9 mouse cellular contexts compared by ENCODE assay signal in the genomic region with DNA sequence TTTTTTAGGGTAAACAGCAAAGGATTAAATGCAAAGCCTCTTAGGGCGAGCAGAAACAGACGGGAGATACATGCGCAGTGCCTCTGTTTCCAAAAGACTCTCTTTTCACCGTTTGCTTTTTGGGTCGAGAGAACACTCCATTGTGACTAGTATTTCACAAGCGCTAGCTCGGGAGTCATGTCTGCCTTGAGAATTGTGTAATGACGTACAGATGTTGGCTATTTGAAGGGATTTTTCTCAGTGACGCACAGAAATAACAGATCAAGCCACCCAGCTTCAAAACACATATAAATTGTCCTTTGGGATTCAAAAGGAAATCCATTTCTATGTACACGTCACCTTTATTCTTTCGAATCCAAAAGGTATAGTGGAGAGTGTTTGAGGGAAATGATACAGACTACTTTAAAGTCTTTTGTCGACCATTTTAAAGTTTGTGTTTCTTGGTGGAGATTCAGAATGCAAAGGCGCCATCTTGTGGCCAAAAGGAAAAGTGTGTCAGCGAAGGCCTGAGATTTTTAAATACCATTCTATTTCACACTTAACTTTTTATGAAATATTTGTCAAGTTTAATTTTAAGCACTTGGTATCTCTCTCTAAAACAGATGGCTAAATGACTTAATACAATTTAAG.
DNase-seq lines count a peak whose midpoint lies in the region; ATAC-seq and TF ChIP-seq lines count a peak whose summit lies in the region.
"Had no signal": no experiment of that assay in that cellular context is flagged by ENCODE, and none has a peak within 500 bp of the region (broad histone marks: within the 10 kb centered on the region; RNA-seq: fewer than 3 reads in every experiment).

No protein-coding gene starts in this region.

- no peaks in the 10 kb centered on the region for H3K27me3 ChIP-seq in hindbrain, embryonic 11.5 days (ENCODE audit: control insufficient read depth, insufficient read depth, low read length)
- H3K27me3 ChIP-seq in hindbrain, embryonic 12.5 days: no peaks in the 10 kb centered on the region
- H3K27me3 ChIP-seq in E14TG2a.4 (ENCODE audit: insufficient read depth, low read length): no peaks in the 10 kb centered on the region
- H3K27me3 ChIP-seq in midbrain, embryonic 13.5 days: no peaks in the 10 kb centered on the region
- H3K27me3 ChIP-seq: neural tube, embryonic 13.5 days had no signal

- H3K36me3 ChIP-seq in hindbrain, embryonic 11.5 days (ENCODE audit: control insufficient read depth, insufficient read depth, low read length): no peaks in the 10 kb centered on the region
- H3K36me3 ChIP-seq in hindbrain, embryonic 12.5 days: no peaks in the 10 kb centered on the region
- H3K36me3 ChIP-seq in E14TG2a.4 (ENCODE audit: insufficient read depth, low read length): no peaks in the 10 kb centered on the region
- H3K36me3 ChIP-seq in midbrain, embryonic 13.5 days: no peaks in the 10 kb centered on the region
- H3K36me3 ChIP-seq: neural tube, embryonic 13.5 days had no signal

- no peak overlapping the region for H3K9ac ChIP-seq in hindbrain, embryonic 11.5 days (ENCODE audit: low read depth, low read length)
- H3K9ac ChIP-seq in hindbrain, embryonic 12.5 days: no peak overlapping the region
- no peak overlapping the region for H3K9ac ChIP-seq in midbrain, embryonic 13.5 days (replicated peaks)
- H3K9ac ChIP-seq: neural tube, embryonic 13.5 days had no signal

- no peak overlapping the region for H3K4me3 ChIP-seq in hindbrain, embryonic 11.5 days (ENCODE audit: low read depth, low read length)
- H3K4me3 ChIP-seq in hindbrain, embryonic 12.5 days: no peak overlapping the region
- no peak overlapping the region for H3K4me3 ChIP-seq in E14TG2a.4 (replicated peaks; ENCODE audit: low read length)
- H3K4me3 ChIP-seq in brown adipose tissue, adult 24 weeks (ENCODE audit: insufficient read depth, low read depth, low read length): peak overlapping the region; percentile 30; the same call in 1 of the 2 replicates
- H3K4me3 ChIP-seq in gastrocnemius, adult 2 months: peak overlapping the region; percentile 31
- no peak overlapping the region for H3K4me3 ChIP-seq in left cerebral cortex, adult 2 months
- H3K4me3 ChIP-seq in midbrain, embryonic 13.5 days (replicated peaks): no peak overlapping the region
- H3K4me3 ChIP-seq: neural tube, embryonic 13.5 days had no signal

- intact Hi-C loops in gastrocnemius, adult 2 months (cut with DNase I): loop anchor here (5.0 kb wide), 1 partner anchor 57 kb away; no protein-coding TSS in a partner anchor
- intact Hi-C loops in left cerebral cortex, adult 2 months (cut with DNase I): loop anchor here (1.0 to 5.0 kb wide), 2 partner anchors 222 to 1805 kb away; no protein-coding TSS in a partner anchor

- H3K9me3 ChIP-seq in hindbrain, embryonic 11.5 days (ENCODE audit: control insufficient read depth, low read length): no peaks in the 10 kb centered on the region
- no peaks in the 10 kb centered on the region for H3K9me3 ChIP-seq in hindbrain, embryonic 12.5 days (replicated peaks)
- H3K9me3 ChIP-seq in E14TG2a.4 (ENCODE audit: low read length): no peaks in the 10 kb centered on the region
- H3K9me3 ChIP-seq in midbrain, embryonic 13.5 days: no peaks in the 10 kb centered on the region
- H3K9me3 ChIP-seq: neural tube, embryonic 13.5 days had no signal

- TF ChIP-seq CTCF in E14TG2a.4 (conservative IDR thresholded peaks at IDR 0.05; ENCODE audit: low read length): peak; percentile 84
- peak; percentile 85 for TF ChIP-seq CTCF in gastrocnemius, adult 2 months (IDR thresholded peaks at IDR 0.05)
- TF ChIP-seq CTCF in left cerebral cortex, adult 2 months (IDR thresholded peaks at IDR 0.05): peak; percentile 91

- H3K4me1 ChIP-seq in hindbrain, embryonic 11.5 days (replicated peaks; ENCODE audit: control insufficient read depth, insufficient read depth, low read length): no peaks in the 10 kb centered on the region
- no peaks in the 10 kb centered on the region for H3K4me1 ChIP-seq in hindbrain, embryonic 12.5 days
- H3K4me1 ChIP-seq in E14TG2a.4 (replicated peaks; ENCODE audit: low read depth, low read length): no peaks in the 10 kb centered on the region
- H3K4me1 ChIP-seq in brown adipose tissue, adult 24 weeks (ENCODE audit: control insufficient read depth, insufficient read depth, insufficient read length, low read length): no peaks in the 10 kb centered on the region
- no peaks in the 10 kb centered on the region for H3K4me1 ChIP-seq in midbrain, embryonic 13.5 days (replicated peaks)
- H3K4me1 ChIP-seq: neural tube, embryonic 13.5 days had no signal

- peak; percentile 79 for DNase-seq in hindbrain, embryonic 11.5 days (ENCODE audit: low spot score)
- peak; percentile 39 for DNase-seq in gastrocnemius, adult 2 months
- DNase-seq in left cerebral cortex, adult 2 months (ENCODE audit: extremely low spot score in 1 of 2, low spot score in 2 of 2): peak; percentile 40 to 43
- no peak for DNase-seq in spleen, postnatal 4 days (ENCODE audit: low spot score in 2 of 2)

- no peak; the same call in 1 of the 2 replicates for ATAC-seq in hindbrain, embryonic 11.5 days (ENCODE audit: low FRiP score)
- ATAC-seq in hindbrain, embryonic 12.5 days (ENCODE audit: low FRiP score): no peak
- ATAC-seq in midbrain, embryonic 13.5 days: no peak

- no peak overlapping the region for H3K4me2 ChIP-seq in hindbrain, embryonic 11.5 days (replicated peaks; ENCODE audit: low read depth, low read length)
- H3K4me2 ChIP-seq in hindbrain, embryonic 12.5 days (replicated peaks): no peak overlapping the region
- 0 out of 2 replicates have a peak overlapping the region, but pooled peaks have one; percentile 12 for H3K4me2 ChIP-seq in midbrain, embryonic 13.5 days (replicated peaks)
- H3K4me2 ChIP-seq: neural tube, embryonic 13.5 days had no signal

- no peak overlapping the region for H3K27ac ChIP-seq in hindbrain, embryonic 11.5 days (ENCODE audit: low read depth, low read length)
- no peak overlapping the region for H3K27ac ChIP-seq in hindbrain, embryonic 12.5 days
- H3K27ac ChIP-seq in brown adipose tissue, adult 24 weeks (replicated peaks; ENCODE audit: low read depth, low read length): no peak overlapping the region
- H3K27ac ChIP-seq in gastrocnemius, adult 2 months: no peak overlapping the region
- no peak overlapping the region for H3K27ac ChIP-seq in left cerebral cortex, adult 2 months
- no peak overlapping the region for H3K27ac ChIP-seq in midbrain, embryonic 13.5 days
- H3K27ac ChIP-seq: neural tube, embryonic 13.5 days had no signal

- WGBS in hindbrain, embryonic 11.5 days: 52% methylated on average over 14 of the region's 14 CpGs
- WGBS in hindbrain, embryonic 12.5 days: 48% methylated on average over 14 of the region's 14 CpGs
- WGBS in midbrain, embryonic 13.5 days: 42% methylated on average over 14 of the region's 14 CpGs

Comparison
In these comparisons a context has a peak if more than half of its experiments do, and no peak if none do; other contexts are left out.
1. DNase-seq: peak in hindbrain, embryonic 11.5 days (single experiment), gastrocnemius, adult 2 months (single experiment) and left cerebral cortex, adult 2 months (2 of 2); none in spleen, postnatal 4 days (0 of 2).
2. H3K4me3 ChIP-seq: peak in brown adipose tissue, adult 24 weeks (single experiment) and gastrocnemius, adult 2 months (single experiment); none in hindbrain, embryonic 11.5 days (single experiment), hindbrain, embryonic 12.5 days (single experiment), E14TG2a.4 (single experiment), left cerebral cortex, adult 2 months (single experiment) and midbrain, embryonic 13.5 days (single experiment).
3. Peak in every context shown above with its lines, with median percentiles within 50 percentile points of each other: CTCF ChIP-seq.